Mouse (Mus musculus) C2C12 (cell line): ENCODE data around the gene Pdcd10. TPM values are rescaled to one million over a fixed set of nuclear protein-coding genes. Genes with fewer than 3 reads are reported as not detected.

Experiments
- H3K27me3 ChIP-seq: one replicate; pipeline ENCODE4 v1.6.1; 2011; ENCODE audit not compliant: control insufficient read depth, insufficient read depth, insufficient read length
- H3K36me3 ChIP-seq: one replicate; pipeline ENCODE4 v1.6.1; 2011; ENCODE audit not compliant: control insufficient read depth, insufficient read depth
- H3K4me3 ChIP-seq: one replicate; pipeline ENCODE4 v1.5.1; 2011; ENCODE audit warnings: mild to moderate bottlenecking, control low read depth; ENCODE audit not compliant: poor library complexity, insufficient read depth, severe bottlenecking
- H3K79me2 ChIP-seq: one replicate; pipeline ENCODE4 v1.6.1; 2011; ENCODE audit not compliant: control insufficient read depth, insufficient read depth
- H3K79me3 ChIP-seq: one replicate; pipeline ENCODE4 v1.6.1; 2011; ENCODE audit warnings: low read depth, control low read depth
- H3ac ChIP-seq: one replicate; pipeline ENCODE3; 2011; ENCODE audit warnings: low read depth; ENCODE audit not compliant: control insufficient read depth, insufficient read length
- CEBPB ChIP-seq: IDR thresholded peaks from one replicate; pipeline ENCODE4 v1.6.1; 2011; ENCODE audit warnings: low read depth, mild to moderate bottlenecking, control low read depth, moderate library complexity
- CTCF ChIP-seq: IDR thresholded peaks from one replicate; pipeline ENCODE4 v1.5.1; 2011; ENCODE audit not compliant: control insufficient read depth, insufficient read depth, insufficient read length
- FOSL1 ChIP-seq: IDR thresholded peaks from one replicate; pipeline ENCODE4 v1.8.0; 2011; ENCODE audit warnings: mild to moderate bottlenecking, low read length; ENCODE audit not compliant: poor library complexity, insufficient read depth, severe bottlenecking
- MAX ChIP-seq: IDR thresholded peaks from one replicate; pipeline ENCODE4 v1.6.1; 2011; ENCODE audit warnings: mild to moderate bottlenecking, control low read depth
- MYOD1 ChIP-seq: IDR thresholded peaks from one replicate; pipeline ENCODE4 v1.6.1; 2011; ENCODE audit warnings: low read depth; ENCODE audit not compliant: control insufficient read depth, insufficient read length
- MYOG ChIP-seq: IDR thresholded peaks from one replicate; pipeline ENCODE4 v1.6.1; 2011; ENCODE audit not compliant: control insufficient read depth, insufficient read length; ENCODE audit errors: extremely low read depth
- USF1 ChIP-seq: IDR thresholded peaks from one replicate; pipeline ENCODE4 v1.6.1; 2011; ENCODE audit warnings: low read depth, mild to moderate bottlenecking, control low read depth, moderate library complexity
- polyA plus RNA-seq: library from polyadenylated mRNA; unstranded; fragments of >200 nt; fragmentation: generic; extraction: Trizol; gene quantifications from one replicate; pipeline ENCODE4 v1.2.1, GENCODE M21; 2012; ENCODE audit warnings: missing spikeins

Gene Pdcd10
- polyA plus RNA-seq, 1 experiment, result 17.7 TPM

GRCm38 (mm10) chr3:75557292-75557691 lies 636 bp upstream of the Pdcd10 start, which contains the start of gene Serpini1:
Serpini1 (plus strand) TSS chr3:75557547.
- Histone ChIP-seq H3K27me3 (no peaks in the 10 kb centered on the region), H3K36me3 (no peaks in the 10 kb centered on the region), H3K79me2 (peaks cover 43% of the 10 kb centered on the region), H3K79me3 (peaks cover 38% of the 10 kb centered on the region), H3ac (peak within 1 kb of the TSS; percentile 80), H3K4me3 (peak within 1 kb of the TSS; percentile 91)
- TF ChIP-seq MYOD1 (no peak), FOSL1 (no peak)

- peak overlapping the region; percentile 91 for H3K4me3 ChIP-seq
- TF ChIP-seq USF1 (no peak), FOSL1 (no peak), MAX (no peak), CEBPB (no peak), CTCF (no peak), MYOD1 (no peak), MYOG (no peak)
- no peaks in the 10 kb centered on the region for H3K36me3 ChIP-seq
- peaks cover 53% of the 10 kb centered on the region for H3K79me2 ChIP-seq
- H3K79me3 ChIP-seq, result peaks cover 48% of the 10 kb centered on the region
- peak overlapping the region; percentile 80 for H3ac ChIP-seq
- H3K27me3 ChIP-seq, result no peaks in the 10 kb centered on the region
These were observed 448 bp downstream of the Pdcd10 start for GRCm38 (mm10) chr3:75556121-75556694.

DNA sequence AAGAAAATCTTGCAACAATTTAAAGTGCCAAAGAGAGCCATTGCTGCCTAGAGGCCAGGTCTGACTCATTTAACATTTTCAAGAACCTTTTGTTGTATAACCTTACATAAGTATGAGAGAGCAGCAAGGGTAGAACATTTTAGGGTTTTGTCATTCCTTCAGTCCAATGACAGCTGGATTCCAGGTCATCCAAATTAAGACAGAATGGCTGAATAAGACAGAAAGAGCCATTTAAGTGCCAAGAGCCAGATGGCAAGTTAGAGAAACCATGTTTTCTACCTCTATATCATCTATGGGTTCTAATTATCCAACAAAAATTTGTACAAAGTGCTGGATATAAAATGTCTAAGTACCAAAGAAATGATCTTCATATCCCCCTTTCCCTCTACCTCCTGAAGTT lies 5.4 kb downstream of the Pdcd10 start:
- peaks cover 90% of the 10 kb centered on the region for H3K79me3 ChIP-seq

DNA sequence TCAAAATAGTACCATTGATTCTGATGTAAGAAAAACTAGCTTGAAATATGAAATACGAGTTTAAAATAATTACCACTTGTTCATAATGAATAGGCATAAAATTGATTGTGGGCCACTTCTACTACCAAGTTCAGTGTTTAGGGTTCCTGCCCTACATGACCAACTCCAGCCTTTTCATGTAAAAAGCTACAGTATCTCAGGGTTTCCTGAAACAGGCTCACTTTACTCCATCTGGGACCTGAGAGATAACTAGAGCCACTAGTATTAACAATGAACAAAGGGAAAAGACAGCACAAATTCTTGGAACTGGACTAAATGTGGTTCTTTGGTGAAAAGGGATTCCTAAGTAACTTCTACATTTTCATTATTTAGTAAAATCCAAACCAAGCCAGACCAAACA lies 12.4 kb downstream of the Pdcd10 start:
- Histone ChIP-seq H3ac (no peak overlapping the region), H3K79me2 (peaks cover 77% of the 10 kb centered on the region), H3K4me3 (no peak overlapping the region), H3K27me3 (no peaks in the 10 kb centered on the region), H3K79me3 (peaks cover 67% of the 10 kb centered on the region), H3K36me3 (peaks cover 18% of the 10 kb centered on the region)
- TF ChIP-seq MYOG, result no peak
- TF ChIP-seq USF1, result no peak
- no peak for TF ChIP-seq CTCF
- no peak for TF ChIP-seq MYOD1
- TF ChIP-seq FOSL1, result no peak
- TF ChIP-seq CEBPB, result no peak
- TF ChIP-seq MAX, result no peak

More for the DNA sequence above, 5.4 kb downstream of the Pdcd10 start:
- Histone ChIP-seq H3K79me2 (peaks cover 100% of the 10 kb centered on the region), H3K4me3 (no peak overlapping the region), H3ac (no peak overlapping the region), H3K36me3 (no peaks in the 10 kb centered on the region), H3K27me3 (no peaks in the 10 kb centered on the region)
- TF ChIP-seq MAX, result no peak
- no peak for TF ChIP-seq CEBPB
- TF ChIP-seq MYOG, result no peak
- TF ChIP-seq CTCF, result no peak
- TF ChIP-seq FOSL1, result no peak
- TF ChIP-seq MYOD1, result no peak

DNA sequence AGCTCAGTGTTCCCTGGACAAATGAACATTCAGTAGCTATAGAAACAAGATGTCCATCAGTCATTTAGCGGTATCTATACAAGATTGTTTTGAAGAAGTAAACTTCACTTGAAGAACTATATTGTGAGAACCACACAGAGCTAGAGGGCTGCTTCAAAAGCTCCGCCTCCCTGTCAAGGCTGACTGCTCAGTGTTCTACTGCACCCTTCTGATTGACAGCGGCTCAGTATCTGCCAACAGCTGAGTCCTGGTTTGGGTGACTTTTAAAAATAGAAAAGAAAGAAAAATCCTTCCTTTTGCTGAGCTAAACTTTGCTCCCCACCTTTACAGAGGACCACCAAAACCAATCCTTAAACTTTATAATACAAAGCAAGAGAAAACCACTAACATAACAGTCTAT lies 13.8 kb downstream of the Pdcd10 start:
- H3ac ChIP-seq, result no peak overlapping the region
- peaks cover 56% of the 10 kb centered on the region for H3K79me3 ChIP-seq
- peaks cover 27% of the 10 kb centered on the region for H3K36me3 ChIP-seq
- peaks cover 63% of the 10 kb centered on the region for H3K79me2 ChIP-seq
- H3K4me3 ChIP-seq, result no peak overlapping the region
- TF ChIP-seq CTCF (no peak), MYOD1 (no peak), MYOG (no peak), USF1 (no peak), CEBPB (no peak), FOSL1 (no peak), MAX (no peak)
- H3K27me3 ChIP-seq, result no peaks in the 10 kb centered on the region

- Histone ChIP-seq H3K27me3 (no peaks in the 10 kb centered on the region), H3K79me3 (peaks cover 45% of the 10 kb centered on the region), H3ac (no peak overlapping the region), H3K4me3 (no peak overlapping the region), H3K79me2 (peaks cover 47% of the 10 kb centered on the region), H3K36me3 (peaks cover 42% of the 10 kb centered on the region)
- TF ChIP-seq CEBPB (no peak), FOSL1 (no peak), MYOD1 (no peak), MYOG (no peak), CTCF (no peak), USF1 (no peak), MAX (no peak)
These were observed 15.4 kb downstream of the Pdcd10 start for GRCm38 (mm10) chr3:75541259-75541658.
